In genomic region chrX:145758406-145758805, GRCm38 (mm10) we compare ENCODE assay signal across 10 mouse cellular contexts.
DNase-seq lines count a peak whose midpoint lies in the region; ATAC-seq and TF ChIP-seq lines count a peak whose summit lies in the region.
"Had no signal": no experiment of that assay in that cellular context is flagged by ENCODE, and none has a peak within 500 bp of the region (broad histone marks: within the 10 kb centered on the region; RNA-seq: fewer than 3 reads in every experiment).

No protein-coding gene starts in this region.

- no peak for TF ChIP-seq EP300 in heart, postnatal 0 days (IDR thresholded peaks at IDR 0.05; ENCODE audit: low read depth)

- ATAC-seq in heart, postnatal 0 days (ENCODE audit: insufficient read depth, low read depth), result no peak
- ATAC-seq in lung, embryonic 16.5 days (ENCODE audit: low read depth), result peak; percentile 81
- no peak for ATAC-seq in neural tube, embryonic 15.5 days (ENCODE audit: low FRiP score)
- ATAC-seq: midbrain, embryonic 13.5 days had no signal

- no peak overlapping the region for H3K27ac ChIP-seq in heart, postnatal 0 days (ENCODE audit: low read depth)
- no peak overlapping the region for H3K27ac ChIP-seq in heart, embryonic 10.5 days
- no peak overlapping the region for H3K27ac ChIP-seq in lung, embryonic 16.5 days (ENCODE audit: low read length)
- no peak overlapping the region for H3K27ac ChIP-seq in brown adipose tissue, adult 24 weeks (replicated peaks; ENCODE audit: low read depth, low read length)
- H3K27ac ChIP-seq in neural tube, embryonic 15.5 days (replicated peaks), result no peak overlapping the region
- H3K27ac ChIP-seq: embryonic facial prominence, embryonic 12.5 days; midbrain, embryonic 13.5 days had no signal

- no peak overlapping the region for H3K9ac ChIP-seq in heart, postnatal 0 days (replicated peaks; ENCODE audit: low read depth, low read length)
- H3K9ac ChIP-seq in lung, embryonic 16.5 days (ENCODE audit: low read length), result no peak overlapping the region
- no peak overlapping the region for H3K9ac ChIP-seq in neural tube, embryonic 15.5 days (replicated peaks)
- H3K9ac ChIP-seq: embryonic facial prominence, embryonic 12.5 days; midbrain, embryonic 13.5 days had no signal

- DNase-seq in heart, postnatal 0 days (ENCODE audit: low spot score), result peak; percentile 11
- no peak for DNase-seq in heart, embryonic 10.5 days (ENCODE audit: low spot score)
- DNase-seq in lung, adult 2 months, result no peak
- peak; percentile 1 for DNase-seq in mesoderm, embryonic 11.5 days (ENCODE audit: low read depth, low spot score)
- DNase-seq in urinary bladder, adult 18-20 months (ENCODE audit: low spot score in 2 of 2), result no peak

- no peak for TF ChIP-seq CTCF in heart, postnatal 0 days (IDR thresholded peaks at IDR 0.05; ENCODE audit: low read depth)
- TF ChIP-seq CTCF in lung, adult 2 months (IDR thresholded peaks at IDR 0.05; ENCODE audit: insufficient read depth, low read length), result no peak

- H3K27me3 ChIP-seq in heart, postnatal 0 days (ENCODE audit: control insufficient read depth, insufficient read depth, low read length), result no peaks in the 10 kb centered on the region
- H3K27me3 ChIP-seq in heart, embryonic 10.5 days (ENCODE audit: insufficient read depth, poor library complexity, severe bottlenecking), result no peaks in the 10 kb centered on the region
- H3K27me3 ChIP-seq in lung, embryonic 16.5 days (ENCODE audit: control insufficient read depth, insufficient read depth, low read depth, low read length), result no peaks in the 10 kb centered on the region
- no peaks in the 10 kb centered on the region for H3K27me3 ChIP-seq in neural tube, embryonic 15.5 days (replicated peaks)
- H3K27me3 ChIP-seq: embryonic facial prominence, embryonic 12.5 days; midbrain, embryonic 13.5 days had no signal

- 32% methylated on average over 5 of the region's 5 CpGs for WGBS in heart, postnatal 0 days
- 57% methylated on average over 5 of the region's 5 CpGs for WGBS in heart, embryonic 10.5 days
- WGBS in lung, embryonic 16.5 days, result 28% methylated on average over 5 of the region's 5 CpGs
- 38% methylated on average over 5 of the region's 5 CpGs for WGBS in lung, adult 2 months
- 63% methylated on average over 5 of the region's 5 CpGs for WGBS in neural tube, embryonic 15.5 days

- no peaks in the 10 kb centered on the region for H3K9me3 ChIP-seq in heart, postnatal 0 days (replicated peaks; ENCODE audit: control insufficient read depth, low read length)
- H3K9me3 ChIP-seq in heart, embryonic 10.5 days, result no peaks in the 10 kb centered on the region
- no peaks in the 10 kb centered on the region for H3K9me3 ChIP-seq in lung, embryonic 16.5 days (ENCODE audit: control insufficient read depth, low read length)
- H3K9me3 ChIP-seq in neural tube, embryonic 15.5 days (replicated peaks), result no peaks in the 10 kb centered on the region
- H3K9me3 ChIP-seq: embryonic facial prominence, embryonic 12.5 days; midbrain, embryonic 13.5 days had no signal

- no peaks in the 10 kb centered on the region for H3K36me3 ChIP-seq in heart, postnatal 0 days (replicated peaks; ENCODE audit: control insufficient read depth, insufficient read depth, low read length)
- no peaks in the 10 kb centered on the region for H3K36me3 ChIP-seq in heart, embryonic 10.5 days
- H3K36me3 ChIP-seq in lung, embryonic 16.5 days (ENCODE audit: control insufficient read depth, insufficient read depth, low read length), result no peaks in the 10 kb centered on the region
- H3K36me3 ChIP-seq in neural tube, embryonic 15.5 days, result no peaks in the 10 kb centered on the region
- H3K36me3 ChIP-seq: embryonic facial prominence, embryonic 12.5 days; midbrain, embryonic 13.5 days had no signal

- no peak overlapping the region for H3K4me2 ChIP-seq in heart, postnatal 0 days (ENCODE audit: low read depth, low read length)
- no peak overlapping the region for H3K4me2 ChIP-seq in lung, embryonic 16.5 days (ENCODE audit: low read depth, low read length)
- H3K4me2 ChIP-seq in neural tube, embryonic 15.5 days, result no peak overlapping the region
- H3K4me2 ChIP-seq: embryonic facial prominence, embryonic 12.5 days; midbrain, embryonic 13.5 days had no signal

- no peak overlapping the region for H3K4me3 ChIP-seq in heart, postnatal 0 days (ENCODE audit: low read depth, low read length)
- H3K4me3 ChIP-seq in heart, embryonic 10.5 days, result no peak overlapping the region
- H3K4me3 ChIP-seq in lung, embryonic 16.5 days (ENCODE audit: low read length), result no peak overlapping the region
- no peak overlapping the region for H3K4me3 ChIP-seq in lung, adult 2 months (replicated peaks; ENCODE audit: extremely low read depth, low read depth, low read length)
- H3K4me3 ChIP-seq in brown adipose tissue, adult 24 weeks (ENCODE audit: insufficient read depth, low read depth, low read length), result peak overlapping the region; percentile 46
- H3K4me3 ChIP-seq in neural tube, embryonic 15.5 days (replicated peaks), result no peak overlapping the region
- H3K4me3 ChIP-seq: embryonic facial prominence, embryonic 12.5 days; midbrain, embryonic 13.5 days had no signal

- no peaks in the 10 kb centered on the region for H3K4me1 ChIP-seq in heart, postnatal 0 days (ENCODE audit: control insufficient read depth, insufficient read depth)
- no peaks in the 10 kb centered on the region for H3K4me1 ChIP-seq in heart, embryonic 10.5 days
- no peaks in the 10 kb centered on the region for H3K4me1 ChIP-seq in lung, embryonic 16.5 days (replicated peaks; ENCODE audit: control insufficient read depth, insufficient read depth, low read length)
- no peaks in the 10 kb centered on the region for H3K4me1 ChIP-seq in lung, adult 2 months (ENCODE audit: control insufficient read depth, insufficient read depth, low read length)
- no peaks in the 10 kb centered on the region for H3K4me1 ChIP-seq in brown adipose tissue, adult 24 weeks (ENCODE audit: control insufficient read depth, insufficient read depth, insufficient read length, low read length)
- no peaks in the 10 kb centered on the region for H3K4me1 ChIP-seq in neural tube, embryonic 15.5 days
- H3K4me1 ChIP-seq: embryonic facial prominence, embryonic 12.5 days; midbrain, embryonic 13.5 days had no signal

- no peak for TF ChIP-seq POLR2A in lung, adult 2 months (IDR thresholded peaks at IDR 0.05; ENCODE audit: borderline replicate concordance, extremely low read depth, low read depth, low read length)

Comparison
In these comparisons a context has a peak if more than half of its experiments do, and no peak if none do; other contexts are left out.
1. DNase-seq: peak in heart, postnatal 0 days (single experiment) and mesoderm, embryonic 11.5 days (single experiment); none in heart, embryonic 10.5 days (single experiment), lung, adult 2 months (single experiment) and urinary bladder, adult 18-20 months (0 of 2).